Mouse (Mus musculus) MEL (cell line): Measurements from ENCODE around the gene Gm3952.

Experiments
- CHD2 ChIP-seq: IDR thresholded peaks from 2 replicates; pipeline ENCODE4 v1.6.1; 2011; ENCODE audit warnings: low read length, improper control_type of control experiment
- CTCF ChIP-seq, 3 experiments: IDR thresholded peaks in 2 of 3; conservative IDR thresholded peaks in 1 of 3; 2 replicates each; pipeline ENCODE4 v1.5.1; 2011 to 2012; ENCODE audit warnings: low read length in 3 of 3, low read depth in 2 of 3, mild to moderate bottlenecking in 2 of 3, improper control_type of control experiment in 1 of 3, inconsistent platforms in 1 of 3, mixed read lengths in 1 of 3, moderate library complexity in 1 of 3; ENCODE audit not compliant: control insufficient read depth in 1 of 3, insufficient read depth in 1 of 3, poor library complexity in 1 of 3, severe bottlenecking in 1 of 3
- ELF1 ChIP-seq: IDR thresholded peaks from 2 replicates; pipeline ENCODE4 v1.6.1; 2014; ENCODE audit warnings: low read depth, mild to moderate bottlenecking, inconsistent platforms, low read length, improper control_type of control experiment, moderate library complexity
- MAFK ChIP-seq: IDR thresholded peaks from 2 replicates; pipeline ENCODE4 v1.6.1; 2011; ENCODE audit warnings: low read depth, mild to moderate bottlenecking, low read length, improper control_type of control experiment, borderline replicate concordance
- POLR2AphosphoS2 ChIP-seq: IDR thresholded peaks from 2 replicates; pipeline ENCODE4 v1.6.1; 2011; ENCODE audit warnings: low read length, improper control_type of control experiment
- SIN3A ChIP-seq: IDR thresholded peaks from 2 replicates; pipeline ENCODE4 v1.6.1; 2012; ENCODE audit warnings: low read length, improper control_type of control experiment, inconsistent platforms
- USF1 ChIP-seq: IDR thresholded peaks from 2 replicates; pipeline ENCODE4 v1.6.1; 2014; ENCODE audit warnings: low read depth, mild to moderate bottlenecking, inconsistent platforms, low read length, improper control_type of control experiment, moderate library complexity

- TF ChIP-seq ELF1, result no peak
- TF ChIP-seq SIN3A, result no peak
- no peak for TF ChIP-seq MAFK
- TF ChIP-seq POLR2AphosphoS2, result no peak
- no peak for TF ChIP-seq CHD2
- TF ChIP-seq CTCF (IDR thresholded peaks at IDR 0.05 in 2 of 3, conservative IDR thresholded peaks at IDR 0.05 in 1 of 3; ENCODE audit: control insufficient read depth in 1 of 3, insufficient read depth in 1 of 3, low read depth in 2 of 3, low read length in 3 of 3, poor library complexity in 1 of 3, severe bottlenecking in 1 of 3), result peak in 1 of 3 experiments; percentile 45; a peak in 3 of 6 replicates
- TF ChIP-seq USF1, result no peak
Measured at GRCm38 (mm10) chr8:128724819-128725218, 73.7 kb downstream of the Gm3952 start.
